Mouse (Mus musculus): ENCODE measurements around the gene Rnf113a1. TPM values are rescaled to one million over a fixed set of nuclear protein-coding genes. Genes with fewer than 3 reads are reported as not detected.
A peak's percentile ranks its signal among the peaks of the same experiment; 100 is the strongest.
"Not testable (repeated sequence)": the region's sequence is repeated elsewhere in the genome, so short reads cannot be mapped to it uniquely, and the experiment has no call there.

Rnf113a1 gene
- polyA plus RNA-seq, 1 experiment from 2014 or later, result 13.1 TPM

GRCm38 (mm10) chrX:37184401-37184800 lies 6.6 kb upstream of the Rnf113a1 start:
- not testable (repeated sequence) for H3K9me3 ChIP-seq (ENCODE audit: control insufficient read depth, low read length); H3K4me1 ChIP-seq (replicated peaks; ENCODE audit: control insufficient read depth, insufficient read depth, low read length); H3K27me3 ChIP-seq (ENCODE audit: control insufficient read depth, insufficient read depth, low read length); ATAC-seq (replicated peaks; ENCODE audit: low FRiP score); H3K9ac ChIP-seq (ENCODE audit: low read length); DNase-seq (ENCODE audit: low spot score); H3K27ac ChIP-seq (ENCODE audit: low read depth, low read length); H3K4me2 ChIP-seq (ENCODE audit: low read depth, low read length, severe bottlenecking); H3K4me3 ChIP-seq (ENCODE audit: low read depth, low read length); H3K36me3 ChIP-seq (ENCODE audit: control insufficient read depth, insufficient read depth, low read length)
- 66% methylated on average over 8 of the region's 8 CpGs for WGBS

- Histone ChIP-seq H3K4me1 (replicated peaks; ENCODE audit: control insufficient read depth, insufficient read depth, low read length) (no peaks in the 10 kb centered on the region), H3K27ac (ENCODE audit: low read depth, low read length) (no peak overlapping the region), H3K4me3 (ENCODE audit: low read depth, low read length) (peak overlapping the region; percentile 50), H3K36me3 (ENCODE audit: control insufficient read depth, insufficient read depth, low read length) (no peaks in the 10 kb centered on the region), H3K9me3 (ENCODE audit: control insufficient read depth, low read length) (no peaks in the 10 kb centered on the region), H3K4me2 (ENCODE audit: low read depth, low read length, severe bottlenecking) (peak overlapping the region; percentile 60), H3K9ac (ENCODE audit: low read length) (peak overlapping the region; percentile 56), H3K27me3 (ENCODE audit: control insufficient read depth, insufficient read depth, low read length) (no peaks in the 10 kb centered on the region)
- 21% methylated on average over 20 of the region's 20 CpGs for WGBS
- ATAC-seq (replicated peaks; ENCODE audit: low FRiP score) (no peak), DNase-seq (ENCODE audit: low spot score) (no peak)
Observed at GRCm38 (mm10) chrX:37190755-37191104, 315 bp upstream of the Rnf113a1 start.

GRCm38 (mm10) chrX:37191744-37192379 lies 817 bp downstream of the Rnf113a1 start:
- no peak overlapping the region for H3K27ac ChIP-seq (ENCODE audit: low read depth, low read length)
- no peaks in the 10 kb centered on the region for H3K9me3 ChIP-seq (ENCODE audit: control insufficient read depth, low read length)
- peak; percentile 16; the same call in 1 of the 2 replicates for ATAC-seq (replicated peaks; ENCODE audit: low FRiP score)
- no peaks in the 10 kb centered on the region for H3K36me3 ChIP-seq (ENCODE audit: control insufficient read depth, insufficient read depth, low read length)
- H3K4me2 ChIP-seq (ENCODE audit: low read depth, low read length, severe bottlenecking), result peak overlapping the region; percentile 62
- H3K27me3 ChIP-seq (ENCODE audit: control insufficient read depth, insufficient read depth, low read length), result no peaks in the 10 kb centered on the region
- WGBS, result 24% methylated on average over 28 of the region's 28 CpGs
- no peak for DNase-seq (ENCODE audit: low spot score)
- peak overlapping the region; percentile 50 for H3K4me3 ChIP-seq (ENCODE audit: low read depth, low read length)
- H3K4me1 ChIP-seq (replicated peaks; ENCODE audit: control insufficient read depth, insufficient read depth, low read length), result no peaks in the 10 kb centered on the region
- peak overlapping the region; percentile 56 for H3K9ac ChIP-seq (ENCODE audit: low read length)

DNA sequence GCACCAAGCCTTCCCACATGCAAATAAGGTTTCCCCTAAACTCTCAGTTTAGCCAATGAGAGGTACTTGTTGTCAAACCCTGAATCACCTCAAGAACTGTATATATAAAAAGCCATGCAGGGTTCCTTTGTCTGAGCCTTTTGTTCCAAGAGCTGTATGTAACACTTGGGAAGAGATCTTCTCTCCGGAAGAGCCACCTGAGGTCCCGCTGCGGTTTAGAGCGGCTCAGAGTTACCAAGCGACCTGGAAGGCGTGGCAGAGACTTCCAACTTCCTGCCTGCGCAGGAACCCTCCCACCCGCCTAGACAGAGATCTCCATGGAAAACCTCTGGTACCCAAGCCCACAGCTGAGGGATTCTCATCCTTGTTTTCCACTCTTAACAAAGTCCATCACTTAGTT lies 7.6 kb downstream of the Rnf113a1 start:
- H3K9me3 ChIP-seq (ENCODE audit: control insufficient read depth, low read length), result no peaks in the 10 kb centered on the region
- no peaks in the 10 kb centered on the region for H3K27me3 ChIP-seq (ENCODE audit: control insufficient read depth, insufficient read depth, low read length)
- no peaks in the 10 kb centered on the region for H3K4me1 ChIP-seq (replicated peaks; ENCODE audit: control insufficient read depth, insufficient read depth, low read length)
- H3K4me2 ChIP-seq (ENCODE audit: low read depth, low read length, severe bottlenecking), result no peak overlapping the region
- no peak overlapping the region for H3K9ac ChIP-seq (ENCODE audit: low read length)
- DNase-seq (ENCODE audit: low spot score) (no peak), ATAC-seq (replicated peaks; ENCODE audit: low FRiP score) (no peak)
- H3K4me3 ChIP-seq (ENCODE audit: low read depth, low read length), result no peak overlapping the region
- H3K27ac ChIP-seq (ENCODE audit: low read depth, low read length), result no peak overlapping the region
- 61% methylated on average over 8 of the region's 8 CpGs for WGBS
- no peaks in the 10 kb centered on the region for H3K36me3 ChIP-seq (ENCODE audit: control insufficient read depth, insufficient read depth, low read length)

GRCm38 (mm10) chrX:37210941-37211340 lies 19.9 kb downstream of the Rnf113a1 start, which contains the start of gene Gm9:
Gene Gm9, minus strand, starts transcription at chrX:37211041.
- no peaks in the 10 kb centered on the region for H3K36me3 ChIP-seq (ENCODE audit: control insufficient read depth, insufficient read depth, low read length)
- no peaks in the 10 kb centered on the region for H3K4me1 ChIP-seq (replicated peaks; ENCODE audit: control insufficient read depth, insufficient read depth, low read length)
- H3K27ac ChIP-seq (ENCODE audit: low read depth, low read length), result no peak within 1 kb of the TSS
- no peaks in the 10 kb centered on the region for H3K27me3 ChIP-seq (ENCODE audit: control insufficient read depth, insufficient read depth, low read length)
- H3K4me3 ChIP-seq (ENCODE audit: low read depth, low read length), result no peak within 1 kb of the TSS
- H3K9ac ChIP-seq (ENCODE audit: low read length), result no peak within 1 kb of the TSS
- DNase-seq (ENCODE audit: low spot score) (no peak), ATAC-seq (replicated peaks; ENCODE audit: low FRiP score) (no peak)
- no peaks in the 10 kb centered on the region for H3K9me3 ChIP-seq (ENCODE audit: control insufficient read depth, low read length)
- no peak within 1 kb of the TSS for H3K4me2 ChIP-seq (ENCODE audit: low read depth, low read length, severe bottlenecking)
- WGBS, result 89% methylated on average over 10 of the region's 10 CpGs

GRCm38 (mm10) chrX:37222158-37222557 lies 31.1 kb downstream of the Rnf113a1 start, which contains the start of gene Rhox1:
Gene Rhox1, minus strand, starts transcription at chrX:37222258.
- ATAC-seq (replicated peaks; ENCODE audit: low FRiP score), result not testable (repeated sequence)
- 84% methylated on average over 1 of the region's 1 CpGs for WGBS

More at GRCm38 (mm10) chrX:37222158-37222557, 31.1 kb downstream of the Rnf113a1 start, which contains the start of gene Rhox1:
- not testable (repeated sequence) for DNase-seq (ENCODE audit: low spot score); H3K36me3 ChIP-seq (ENCODE audit: control insufficient read depth, insufficient read depth, low read length); H3K4me2 ChIP-seq (ENCODE audit: low read depth, low read length, severe bottlenecking); H3K9me3 ChIP-seq (ENCODE audit: control insufficient read depth, low read length); H3K9ac ChIP-seq (ENCODE audit: low read length); H3K27ac ChIP-seq (ENCODE audit: low read depth, low read length); H3K4me3 ChIP-seq (ENCODE audit: low read depth, low read length); H3K4me1 ChIP-seq (replicated peaks; ENCODE audit: control insufficient read depth, insufficient read depth, low read length); H3K27me3 ChIP-seq (ENCODE audit: control insufficient read depth, insufficient read depth, low read length)

Other genes starting within 250 kb of the Rnf113a1 start
- gene Sept6, start 199.5 kb upstream of the Rnf113a1 start, polyA plus RNA-seq (2014; fragmentation: Nextera tagmentation; extraction: Ambion mirVana), result 42.9 and 43.6 TPM in 2 replicates
- not detected in 2 replicates for gene Sowahd, start 142.4 kb upstream of the Rnf113a1 start, polyA plus RNA-seq (2014; fragmentation: Nextera tagmentation; extraction: Ambion mirVana)
- gene Rpl39, start 105.8 kb upstream of the Rnf113a1 start, polyA plus RNA-seq (2014; fragmentation: Nextera tagmentation; extraction: Ambion mirVana), result 386 and 448 TPM in 2 replicates
- gene Upf3b, start 80.9 kb upstream of the Rnf113a1 start, polyA plus RNA-seq (2014; fragmentation: Nextera tagmentation; extraction: Ambion mirVana), result 25.6 and 25.8 TPM in 2 replicates
- gene Nkap, start 64.5 kb upstream of the Rnf113a1 start, polyA plus RNA-seq (2014; fragmentation: Nextera tagmentation; extraction: Ambion mirVana), result 24.3 and 27.4 TPM in 2 replicates
- 0.11 TPM in 1 of 2 replicates, not detected in the other for gene Akap14, start 22.4 kb upstream of the Rnf113a1 start, polyA plus RNA-seq (2014; fragmentation: Nextera tagmentation; extraction: Ambion mirVana)
- gene Ndufa1, start 82 bp upstream of the Rnf113a1 start, polyA plus RNA-seq (2014; fragmentation: Nextera tagmentation; extraction: Ambion mirVana), result 366 and 371 TPM in 2 replicates
- not detected in 2 replicates for gene Gm9, start 19.8 kb downstream of the Rnf113a1 start, polyA plus RNA-seq (2014; fragmentation: Nextera tagmentation; extraction: Ambion mirVana)
- gene Rhox1, start 31.0 kb downstream of the Rnf113a1 start, polyA plus RNA-seq (2014; fragmentation: Nextera tagmentation; extraction: Ambion mirVana), result not detected in 2 replicates
- 0.64 and 0.71 TPM in 2 replicates for gene Rhox2a, start 53.7 kb downstream of the Rnf113a1 start, polyA plus RNA-seq (2014; fragmentation: Nextera tagmentation; extraction: Ambion mirVana)
- gene Rhox3a, start 58.7 kb downstream of the Rnf113a1 start, polyA plus RNA-seq (2014; fragmentation: Nextera tagmentation; extraction: Ambion mirVana), result not detected in 2 replicates
- gene Rhox4a, start 74.1 kb downstream of the Rnf113a1 start, polyA plus RNA-seq (2014; fragmentation: Nextera tagmentation; extraction: Ambion mirVana), result 0.27 TPM in 1 of 2 replicates, not detected in the other
- not detected in 2 replicates for gene Rhox3a2, start 188.8 kb downstream of the Rnf113a1 start, polyA plus RNA-seq (2014; fragmentation: Nextera tagmentation; extraction: Ambion mirVana)
- 1.1 and 1.2 TPM in 2 replicates for gene Rhox4a2, start 199.6 kb downstream of the Rnf113a1 start, polyA plus RNA-seq (2014; fragmentation: Nextera tagmentation; extraction: Ambion mirVana)
- 0.57 TPM in 1 of 2 replicates, not detected in the other for gene Rhox2b, start 220.8 kb downstream of the Rnf113a1 start, polyA plus RNA-seq (2014; fragmentation: Nextera tagmentation; extraction: Ambion mirVana)
- not detected in 2 replicates for gene Rhox4b, start 241.2 kb downstream of the Rnf113a1 start, polyA plus RNA-seq (2014; fragmentation: Nextera tagmentation; extraction: Ambion mirVana)